Mouse (Mus musculus) adrenal gland, postnatal 25 days (tissue): ENCODE measurements around the gene Tmem222. TPM values are rescaled to one million over a fixed set of nuclear protein-coding genes. Genes with fewer than 3 reads are reported as not detected.

ENCODE experiments used
- DNase-seq: peaks from one replicate; pipeline ENCODE4 v3.0.0; 2021; ENCODE audit warnings: mixed read lengths
- total RNA-seq: library from RNA; stranded (reverse); gene quantifications from 2 replicates; pipeline ENCODE4 v1.2.3, GENCODE M21; 2021

Gene Tmem222
- total RNA-seq, 1 experiment from 2014 or later = 73.3 TPM

DNA sequence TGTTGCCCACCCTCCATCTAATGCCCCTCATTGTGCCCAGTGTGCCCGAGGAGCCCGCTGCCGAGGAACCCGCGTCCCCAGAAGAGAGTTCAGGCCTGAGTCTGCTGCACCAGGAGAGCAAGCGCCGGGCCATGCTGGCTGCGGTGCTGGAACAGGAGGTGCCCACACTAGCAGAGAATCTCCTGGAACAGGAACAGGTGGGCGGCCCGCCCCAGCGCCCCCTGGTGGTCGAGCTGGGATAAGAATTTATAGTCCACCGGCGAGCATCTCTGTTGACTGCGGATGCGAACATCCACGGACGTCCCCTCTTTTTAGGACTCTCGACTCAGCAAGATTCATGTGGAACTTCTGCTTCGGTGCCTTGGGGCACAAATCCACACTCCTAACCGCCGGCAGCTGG is 27.0 kb downstream of the Tmem222 start:
- peak; percentile 81 for DNase-seq

DNA sequence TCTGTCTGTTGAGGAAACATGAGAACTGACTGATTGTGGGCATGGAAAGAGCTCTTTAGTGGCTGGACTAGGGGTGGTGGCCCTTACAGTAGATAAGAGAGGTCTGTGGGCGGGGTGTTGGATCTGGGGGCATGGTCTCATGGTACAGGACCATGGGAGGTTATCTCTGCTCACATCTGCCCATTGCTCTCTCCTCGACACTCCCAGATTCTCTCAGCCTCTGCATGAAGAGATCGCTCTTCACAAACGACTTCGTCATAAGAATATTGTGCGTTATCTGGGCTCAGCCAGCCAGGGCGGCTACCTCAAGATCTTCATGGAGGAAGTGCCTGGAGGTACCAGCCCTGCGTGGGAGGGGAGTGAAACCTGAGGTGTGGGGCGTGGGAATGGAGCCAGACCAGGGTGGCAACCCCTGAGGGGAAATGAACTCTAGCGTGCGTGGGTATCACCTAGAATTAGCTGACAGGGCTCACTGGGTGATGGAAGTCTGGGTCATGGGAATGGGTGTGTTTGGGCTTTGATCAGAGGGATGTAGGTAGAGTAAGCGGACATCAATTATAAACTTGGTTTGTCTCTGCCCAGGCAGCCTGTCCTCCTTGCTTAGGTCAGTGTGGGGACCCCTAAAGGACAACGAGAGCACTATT is 29.7 kb downstream of the Tmem222 start:
- DNase-seq = no peak

DNA sequence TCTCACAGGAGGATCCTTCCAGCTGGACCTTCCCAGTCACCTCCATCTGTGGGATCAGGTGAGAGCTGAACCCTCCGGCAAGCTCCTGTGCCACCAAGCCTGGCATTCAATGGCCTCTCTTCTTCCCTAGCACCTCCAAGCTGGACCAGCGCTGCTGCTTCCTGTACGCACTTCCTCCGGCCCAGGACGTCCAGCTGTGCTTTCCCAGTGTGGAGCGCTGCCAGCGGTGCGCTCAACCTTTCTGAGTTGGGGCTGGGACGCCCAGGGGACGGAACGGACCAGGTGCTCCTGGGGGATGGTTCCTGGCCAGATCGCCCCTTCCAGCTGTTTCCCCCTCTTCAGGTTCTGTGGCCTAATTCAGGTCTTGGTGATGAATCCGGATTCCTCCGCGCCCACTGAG is 30.5 kb downstream of the Tmem222 start:
- DNase-seq = no peak

DNA sequence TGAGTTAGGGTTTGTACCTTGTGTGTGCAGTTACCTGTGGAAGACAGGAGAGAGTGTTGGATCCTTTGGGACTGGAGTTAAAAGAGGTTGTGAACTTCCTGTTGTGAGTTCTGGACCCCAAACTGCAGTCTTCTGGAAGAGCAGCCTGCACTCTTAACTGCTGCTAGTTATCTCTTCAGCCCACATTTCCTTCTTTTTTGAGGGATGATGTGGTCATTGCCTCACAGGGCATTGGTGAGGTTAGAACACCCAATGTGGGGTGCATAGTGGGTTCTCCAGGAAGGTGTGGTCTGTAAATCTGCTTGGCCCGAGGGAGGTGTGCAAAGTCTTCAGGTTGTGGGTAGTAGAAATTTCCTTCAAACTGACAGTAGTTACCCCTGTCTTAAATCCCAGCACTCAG is 33.3 kb downstream of the Tmem222 start:
- no peak for DNase-seq

DNA sequence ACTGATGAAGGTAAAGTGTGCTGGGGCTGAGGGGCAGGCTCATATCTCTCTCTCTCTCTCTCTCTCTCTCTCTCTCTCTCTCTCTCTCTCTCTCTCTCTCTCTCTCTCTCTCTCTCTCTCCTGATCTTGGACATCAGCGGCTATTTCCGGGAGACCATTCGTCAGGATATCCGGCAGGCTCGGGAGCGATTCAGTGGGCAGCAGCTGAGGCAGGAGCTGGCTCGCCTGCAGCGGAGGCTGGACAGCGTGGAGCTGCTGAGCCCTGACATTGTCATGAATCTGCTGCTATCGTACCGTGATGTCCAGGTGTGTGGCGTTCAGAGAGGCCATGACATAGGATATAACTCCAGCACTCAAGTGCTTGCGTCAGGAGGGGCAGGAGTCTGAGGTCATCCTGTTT is 34.1 kb downstream of the Tmem222 start:
- no peak for DNase-seq

DNA sequence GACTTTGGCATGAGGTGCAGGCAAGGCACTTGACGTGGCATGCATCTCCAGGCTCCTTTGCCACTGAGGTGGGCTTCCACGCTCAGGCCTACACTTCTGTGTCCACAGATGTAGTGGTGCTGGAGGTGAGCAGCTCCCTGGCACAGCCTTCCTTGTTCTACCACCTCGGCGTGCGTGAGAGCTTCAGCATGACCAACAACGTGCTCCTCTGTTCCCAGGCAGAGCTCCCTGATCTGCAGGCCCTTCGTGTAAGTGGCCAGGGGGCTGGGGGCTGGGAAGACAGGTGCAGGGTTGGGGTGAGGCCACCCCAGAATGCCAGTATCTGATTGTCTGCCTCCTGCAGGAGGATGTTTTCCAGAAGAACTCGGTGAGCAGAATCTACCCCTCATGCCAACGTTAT is 34.9 kb downstream of the Tmem222 start:
- no peak for DNase-seq

DNA sequence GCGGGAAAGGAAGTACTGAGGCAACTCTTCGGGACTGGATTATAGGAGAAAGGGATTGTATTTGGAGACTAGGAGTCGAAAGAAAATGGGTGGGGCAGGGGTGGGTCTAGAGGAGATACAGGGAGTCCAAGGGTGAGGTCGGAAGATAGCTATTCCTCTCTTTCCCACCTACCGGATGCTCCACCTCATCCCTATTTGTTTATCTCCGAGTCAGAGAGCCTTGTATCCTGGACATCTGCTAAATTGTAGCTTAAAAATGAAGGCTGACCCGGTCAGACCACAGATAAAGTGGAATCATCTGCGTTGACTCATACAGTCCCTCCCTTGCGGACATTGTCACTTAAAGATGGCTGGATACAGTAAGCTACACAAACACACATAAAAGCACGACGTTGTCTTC is 35.7 kb downstream of the Tmem222 start:
- no peak for DNase-seq

DNA sequence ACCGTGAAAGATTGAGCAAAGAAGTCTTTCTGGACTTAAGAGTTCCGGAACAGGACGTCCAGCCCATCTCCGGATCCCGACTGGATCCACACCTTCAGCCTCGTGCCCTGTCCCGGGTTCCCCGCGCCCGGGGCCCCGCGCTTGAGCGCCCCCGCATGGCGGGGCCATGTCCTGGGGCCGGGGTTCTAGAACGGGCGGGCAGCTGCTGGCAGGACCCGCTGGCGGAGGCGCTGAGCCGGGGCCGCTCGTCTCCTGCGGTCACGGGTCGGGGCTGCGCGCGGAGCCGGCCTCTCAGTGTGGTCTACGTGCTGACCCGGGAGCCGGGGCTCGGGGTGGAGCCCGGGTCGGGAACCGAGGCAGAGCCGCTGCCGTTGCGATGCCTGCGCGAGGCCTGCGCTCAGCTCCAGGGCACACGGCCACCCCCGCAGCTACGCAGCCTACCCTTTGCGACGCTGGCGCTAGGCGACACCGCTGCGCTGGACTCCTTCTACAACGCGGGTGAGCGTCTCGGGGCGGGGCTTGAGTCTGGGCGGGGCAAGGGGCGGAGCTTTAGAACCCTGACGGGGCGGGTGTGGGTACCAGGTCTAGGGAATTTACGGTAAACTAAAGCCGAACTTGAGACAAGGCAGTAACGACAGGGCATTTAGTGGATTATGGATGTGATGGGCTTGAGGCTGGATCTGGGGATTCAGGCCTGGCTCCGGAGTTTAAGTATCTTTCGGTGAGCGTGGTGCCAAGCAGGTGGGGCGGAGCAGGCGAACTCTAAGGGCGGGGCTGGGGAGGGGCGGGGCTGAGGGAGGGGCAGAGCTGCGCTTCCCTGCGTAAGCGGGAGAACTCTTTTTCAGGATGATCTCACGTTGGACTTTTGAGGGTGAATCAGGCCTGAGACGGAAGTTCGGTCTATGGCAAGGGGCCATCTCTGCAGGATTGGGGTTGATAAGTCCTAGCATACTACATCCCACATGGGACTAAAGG is 36.4 kb downstream of the Tmem222 start:
- DNase-seq = peak; percentile 94

DNA sequence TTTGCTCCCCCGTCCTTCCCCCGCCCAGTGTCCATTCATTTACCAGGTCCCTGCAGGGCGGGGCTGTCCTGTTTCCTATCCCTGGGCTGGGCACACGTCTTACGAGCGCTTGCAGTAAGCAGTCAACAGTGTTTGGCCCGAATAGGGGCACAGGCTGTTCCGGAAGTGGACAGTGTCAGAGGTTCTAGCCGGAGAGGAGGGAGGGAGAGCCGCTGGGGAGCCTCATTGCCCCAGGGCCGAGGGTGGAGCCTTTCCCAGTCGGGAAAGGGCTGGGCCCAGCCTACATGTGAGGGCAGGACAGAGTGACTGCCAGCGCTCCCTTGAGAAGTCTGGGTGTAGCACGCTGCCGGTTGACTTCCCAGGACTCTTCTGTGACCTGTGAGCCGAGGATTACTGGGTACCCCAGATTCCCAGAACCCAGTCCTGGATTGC is 37.1 kb downstream of the Tmem222 start, which contains the start of gene Map3k6:
Gene Map3k6 (plus strand): TSS at position 329 of the 432 bp plus-strand sequence.
- peak; percentile 84 for DNase-seq

DNA sequence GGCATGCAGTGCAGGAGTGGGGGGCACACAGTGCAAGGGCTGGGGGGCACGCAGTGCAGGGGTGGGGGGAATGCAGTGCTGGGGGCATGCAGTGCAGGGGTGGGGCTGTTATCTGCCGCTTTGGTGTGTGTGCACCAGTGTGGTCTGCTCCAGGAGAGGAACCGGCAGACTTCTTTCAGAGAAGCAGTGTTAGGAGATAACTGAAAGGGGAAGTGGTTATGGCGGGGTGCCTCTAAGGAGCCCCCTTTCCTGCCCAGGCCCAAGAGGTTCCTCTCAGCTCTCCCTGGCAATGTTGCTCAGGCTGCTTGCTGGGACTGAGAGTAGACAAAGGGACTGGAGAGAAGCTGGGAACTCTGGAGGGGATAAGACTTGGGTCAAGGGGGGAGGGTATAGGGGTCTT is 39.7 kb downstream of the Tmem222 start:
- no peak for DNase-seq

DNA sequence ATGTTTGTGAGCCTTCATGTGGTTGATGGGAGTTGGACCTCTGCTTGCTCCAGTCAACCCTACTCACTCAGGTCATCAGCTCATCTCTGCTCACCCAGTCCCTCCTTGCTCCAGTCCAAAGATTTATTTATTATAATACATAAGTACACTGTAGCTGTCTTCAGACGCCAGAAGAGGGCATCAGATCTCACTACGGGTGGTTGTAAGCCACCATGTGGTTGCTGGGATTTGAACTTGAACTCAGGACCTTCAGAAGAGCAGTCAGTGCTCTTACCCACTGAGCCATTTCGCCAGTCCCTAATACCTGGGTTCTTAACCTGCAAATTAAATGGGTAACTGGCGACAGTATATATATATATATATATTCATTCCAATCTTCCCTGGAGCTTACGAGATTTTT is 42.2 kb downstream of the Tmem222 start:
- DNase-seq = no peak

DNA sequence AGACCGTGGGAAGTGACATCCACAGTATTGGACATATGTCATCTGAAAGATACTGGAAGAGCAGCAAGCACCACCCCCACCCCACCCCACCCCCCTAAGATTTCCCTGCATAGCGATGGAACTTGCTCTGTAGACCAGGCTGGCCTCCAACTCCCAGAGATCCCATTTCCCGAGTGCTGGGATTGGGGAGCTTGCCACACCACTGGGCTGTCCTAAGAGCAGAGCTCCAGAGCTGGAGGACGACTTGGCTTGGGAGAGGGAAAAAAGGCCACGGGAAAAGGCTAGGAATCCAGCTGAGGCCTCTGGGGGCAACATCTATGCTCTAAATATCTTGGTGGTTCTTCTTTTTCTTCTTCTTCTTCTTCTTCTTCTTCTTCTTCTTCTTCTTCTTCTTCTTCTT is 42.8 kb downstream of the Tmem222 start:
- no peak for DNase-seq

DNA sequence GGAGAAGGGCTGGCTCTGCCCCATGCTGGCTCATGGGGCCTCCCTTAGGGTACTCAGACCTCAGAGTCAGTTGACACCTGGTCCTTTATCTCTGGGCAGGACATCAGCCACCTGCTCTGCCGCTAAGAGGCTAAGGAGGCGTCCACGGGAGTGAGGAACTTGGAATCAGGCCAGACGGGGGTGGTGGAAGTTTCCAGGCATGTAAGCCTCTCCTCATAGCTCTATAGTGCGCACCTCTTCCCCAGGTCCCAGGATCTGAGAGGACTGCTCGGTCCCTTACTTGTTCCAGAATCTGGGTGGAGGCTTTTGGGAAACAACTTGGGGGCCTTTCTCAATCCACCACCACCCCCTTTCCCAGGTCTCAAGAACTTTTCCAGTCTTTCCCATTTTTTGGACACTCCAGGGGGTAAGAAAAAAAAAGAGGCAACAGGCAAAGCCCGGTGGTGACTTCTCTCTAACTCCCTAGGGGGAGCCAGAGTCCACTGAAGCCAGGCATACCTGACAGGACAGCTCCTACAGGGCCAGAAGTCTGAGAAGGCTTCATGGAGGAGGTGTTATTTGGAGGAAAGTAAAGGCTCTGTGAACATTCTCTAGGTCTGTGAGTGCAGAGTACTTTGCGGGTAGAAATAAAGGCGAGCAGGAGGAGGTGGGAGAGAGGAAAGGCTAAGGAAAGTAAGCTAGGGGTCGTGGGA is 44.2 kb downstream of the Tmem222 start:
- peak; percentile 49 for DNase-seq

DNA sequence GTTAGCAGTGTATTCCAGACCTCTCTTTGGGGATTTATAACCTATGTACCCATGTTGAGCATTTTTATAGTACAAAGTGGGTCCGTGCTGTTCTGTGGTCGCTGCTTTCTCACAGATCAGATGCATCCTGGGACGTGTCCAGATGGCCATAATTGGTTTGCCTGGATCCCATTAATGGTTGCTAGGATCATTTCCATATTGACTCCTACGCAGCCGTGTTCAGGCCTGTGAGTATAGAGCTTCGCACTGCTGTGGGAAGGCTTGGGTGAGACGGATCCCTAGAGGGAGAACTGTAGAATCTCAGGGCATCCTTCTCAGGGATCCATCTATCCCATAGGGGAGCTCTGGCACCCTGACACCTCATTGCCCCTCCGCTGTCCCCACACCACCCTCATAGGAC is 48.0 kb downstream of the Tmem222 start:
- DNase-seq = no peak

DNA sequence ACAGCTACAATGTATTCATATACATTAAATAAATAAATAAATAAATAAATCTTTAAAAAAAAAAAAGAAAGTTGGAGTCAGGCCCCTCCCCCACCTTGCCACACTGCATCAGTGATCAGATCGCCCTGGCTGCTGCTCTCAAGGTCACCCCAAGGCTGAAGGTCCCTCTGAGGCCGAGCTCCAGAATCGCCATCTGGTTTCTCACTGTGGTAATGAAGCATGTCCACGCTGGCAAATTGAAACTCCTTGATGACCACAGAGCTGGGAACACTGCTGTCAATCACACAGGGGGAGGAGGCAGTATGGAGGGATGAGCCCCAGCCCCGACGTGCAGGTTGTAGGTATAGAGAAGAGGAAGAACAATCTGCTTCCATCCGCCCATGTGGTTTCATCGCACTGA is 50.0 kb downstream of the Tmem222 start:
- peak; percentile 42 for DNase-seq

DNA sequence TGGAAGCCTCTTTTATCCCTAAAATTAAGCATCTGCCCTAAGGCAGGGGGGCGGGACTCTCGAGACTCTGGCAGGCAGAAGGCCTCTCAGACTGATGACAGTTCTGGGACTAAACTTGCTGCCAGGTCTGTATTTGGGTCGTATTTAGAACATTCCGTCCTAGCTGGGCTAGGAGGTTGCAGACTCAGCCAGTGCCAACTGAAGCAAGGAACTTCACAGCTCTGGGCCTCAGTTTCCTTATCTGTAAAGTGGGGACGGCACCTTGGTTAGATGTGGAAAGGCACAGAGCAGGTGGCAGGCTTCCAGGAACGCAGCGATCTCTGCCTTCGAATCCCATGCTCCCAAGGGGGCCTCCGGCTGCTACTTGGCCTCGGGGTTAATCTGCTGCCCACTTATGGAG is 51.5 kb downstream of the Tmem222 start:
- DNase-seq = no peak

DNA sequence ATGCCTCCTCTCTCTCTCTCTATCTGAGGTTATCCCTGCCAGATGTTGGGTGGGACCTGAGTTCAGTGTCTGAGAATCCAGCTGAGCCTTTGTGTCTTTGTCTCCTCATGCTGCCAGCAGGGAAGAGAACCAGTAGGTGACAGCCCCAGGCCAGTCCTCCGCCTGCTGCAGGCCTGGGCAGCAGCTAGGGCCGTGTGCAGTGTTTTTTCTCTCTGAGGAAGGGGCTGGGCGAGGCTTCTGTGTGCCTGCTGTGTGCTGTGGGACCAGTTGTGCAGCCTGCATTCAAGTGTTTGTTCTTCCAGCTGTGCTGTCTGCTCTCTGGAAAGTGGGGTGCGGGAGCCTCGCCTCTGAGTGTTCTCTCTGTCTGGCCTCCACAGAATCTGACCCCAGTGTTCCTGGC is 53.7 kb downstream of the Tmem222 start:
- no peak for DNase-seq

DNA sequence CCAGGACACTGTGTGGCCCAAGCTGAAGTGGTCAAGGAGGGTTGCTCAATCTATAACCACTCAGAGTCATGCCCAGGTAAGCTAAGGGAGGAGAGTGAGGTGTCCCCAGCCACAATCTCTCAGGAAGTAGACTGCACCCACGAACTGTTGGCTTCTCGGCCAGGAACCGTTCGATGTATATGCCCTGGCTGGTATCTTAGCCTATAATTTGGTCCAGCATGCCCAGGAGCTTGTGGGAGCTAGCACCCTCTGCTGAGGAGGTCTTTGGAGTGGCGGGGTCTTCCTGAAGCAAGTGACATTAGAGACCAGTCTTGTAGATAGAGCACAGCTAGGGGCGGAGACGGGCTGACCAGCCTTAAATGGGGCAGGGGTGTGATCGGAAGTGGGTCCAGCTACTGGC is 55.9 kb downstream of the Tmem222 start:
- DNase-seq = no peak

DNA sequence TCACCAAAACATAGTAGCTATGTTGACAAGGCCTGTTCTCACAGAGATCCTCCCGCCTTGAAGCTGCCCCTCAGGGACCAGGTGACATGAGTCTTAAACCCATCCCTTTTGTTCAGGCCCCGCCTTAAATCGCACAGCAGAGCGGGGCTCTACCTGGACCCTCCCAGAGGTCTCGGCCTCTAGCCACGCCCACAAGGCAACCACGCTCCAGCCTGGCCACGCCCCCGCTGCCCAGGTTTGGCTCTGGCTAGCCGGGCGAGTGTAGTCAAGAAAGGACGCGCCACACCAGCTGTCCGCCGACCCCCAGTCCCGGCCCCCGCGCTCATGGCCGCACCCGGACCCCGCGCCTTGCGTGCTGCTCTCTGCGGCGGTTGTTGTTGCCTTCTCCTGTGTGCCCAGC is 56.9 kb downstream of the Tmem222 start:
- DNase-seq = no peak

DNA sequence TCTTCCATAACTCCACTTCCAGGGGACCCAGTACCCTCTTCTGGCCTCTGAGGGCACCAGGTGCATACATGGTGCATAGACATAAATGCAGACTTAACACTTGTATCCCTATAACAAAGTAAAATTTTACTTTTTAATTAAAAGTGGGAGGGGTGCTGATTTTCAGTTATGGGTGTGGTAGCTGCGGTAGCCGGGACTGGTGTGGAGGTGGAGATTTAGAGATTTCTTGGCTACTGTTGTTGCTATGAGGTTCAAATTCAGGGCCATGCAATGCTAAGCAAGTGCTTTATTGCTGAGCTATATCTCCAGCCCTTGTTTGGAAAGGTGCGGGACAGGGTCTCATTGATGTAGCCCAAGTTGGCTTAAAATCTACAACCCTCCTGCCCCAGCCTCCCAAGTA is 58.8 kb downstream of the Tmem222 start:
- DNase-seq = no peak

DNA sequence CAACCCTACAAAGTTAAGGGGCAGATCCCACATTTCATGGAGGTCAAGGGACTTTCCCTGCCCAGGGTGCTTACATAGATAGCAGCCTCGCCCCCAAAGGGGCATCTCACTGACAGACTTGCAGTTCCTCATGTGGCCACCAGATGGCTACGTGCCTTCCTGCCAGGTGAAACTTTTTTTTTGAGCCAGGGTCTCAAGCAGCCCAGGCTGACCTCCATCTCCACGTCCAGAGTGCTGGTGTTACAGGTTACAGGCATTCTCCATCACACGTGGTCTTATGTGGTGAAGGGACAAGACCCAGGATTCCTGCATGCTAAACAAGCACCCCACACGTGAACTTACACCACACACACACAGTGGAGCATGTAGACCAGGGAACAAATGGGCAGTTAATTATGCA is 60.0 kb downstream of the Tmem222 start:
- peak; percentile 53 for DNase-seq
